Mouse (Mus musculus): ENCODE measurements around the gene Nmb. TPM values are rescaled to one million over a fixed set of nuclear protein-coding genes. Genes with fewer than 3 reads are reported as not detected.

Gene Nmb
- polyA plus RNA-seq, 2 experiments, result 1.3 to 1.9 TPM

DNA sequence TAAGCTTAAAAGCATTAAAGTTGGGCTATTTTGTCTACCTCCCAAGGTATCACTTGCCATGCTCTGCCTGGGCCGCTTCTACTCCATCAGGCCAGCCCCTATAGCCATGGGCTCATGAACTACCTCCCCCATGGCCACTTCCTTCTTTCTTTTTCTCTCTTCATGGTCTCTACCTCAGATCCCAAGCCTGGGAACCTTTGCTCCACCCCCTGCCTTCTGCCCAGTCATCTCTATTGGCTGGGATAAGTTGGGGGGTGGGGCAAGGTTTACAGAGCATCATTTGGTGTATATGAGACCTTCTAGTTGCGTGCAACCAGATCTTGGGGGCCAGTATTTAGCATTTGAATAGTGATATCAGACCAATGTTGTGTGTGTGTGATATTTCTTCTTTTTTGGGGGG is 42.4 kb downstream of the Nmb start:
- H3K27ac ChIP-seq, result no peak overlapping the region
- H3K4me2 ChIP-seq (ENCODE audit: low read depth), result no peak overlapping the region
- DNase-seq (ENCODE audit: low read depth in 3 of 3, low spot score in 3 of 3) (no peak), ATAC-seq (ENCODE audit: insufficient read depth) (no peak)
- no peaks in the 10 kb centered on the region for H3K27me3 ChIP-seq (ENCODE audit: control insufficient read depth, insufficient read depth, low read length)
- TF ChIP-seq CTCF (IDR thresholded peaks at IDR 0.05; ENCODE audit: low read depth), result no peak
- TF ChIP-seq EP300 (IDR thresholded peaks at IDR 0.05; ENCODE audit: low read depth), result no peak
- WGBS (ENCODE audit: insufficient replicate concordance), result 59% methylated on average over 2 of the region's 2 CpGs
- no peaks in the 10 kb centered on the region for H3K36me3 ChIP-seq (replicated peaks; ENCODE audit: control insufficient read depth, insufficient read depth, low read depth)
- no peak overlapping the region for H3K9ac ChIP-seq (replicated peaks)
- peaks cover 2 to 22% of the 10 kb centered on the region in 2 experiments; a peak in 3 of 4 replicates for H3K4me1 ChIP-seq (replicated peaks; ENCODE audit: control insufficient read depth in 2 of 2, insufficient read depth in 2 of 2, low read length in 1 of 2)
- no peaks in the 10 kb centered on the region for H3K9me3 ChIP-seq (ENCODE audit: control insufficient read depth, low read length)
- H3K4me3 ChIP-seq (ENCODE audit: insufficient read depth in 1 of 2, low read depth in 2 of 2, low read length in 2 of 2), result no peak overlapping the region

DNA sequence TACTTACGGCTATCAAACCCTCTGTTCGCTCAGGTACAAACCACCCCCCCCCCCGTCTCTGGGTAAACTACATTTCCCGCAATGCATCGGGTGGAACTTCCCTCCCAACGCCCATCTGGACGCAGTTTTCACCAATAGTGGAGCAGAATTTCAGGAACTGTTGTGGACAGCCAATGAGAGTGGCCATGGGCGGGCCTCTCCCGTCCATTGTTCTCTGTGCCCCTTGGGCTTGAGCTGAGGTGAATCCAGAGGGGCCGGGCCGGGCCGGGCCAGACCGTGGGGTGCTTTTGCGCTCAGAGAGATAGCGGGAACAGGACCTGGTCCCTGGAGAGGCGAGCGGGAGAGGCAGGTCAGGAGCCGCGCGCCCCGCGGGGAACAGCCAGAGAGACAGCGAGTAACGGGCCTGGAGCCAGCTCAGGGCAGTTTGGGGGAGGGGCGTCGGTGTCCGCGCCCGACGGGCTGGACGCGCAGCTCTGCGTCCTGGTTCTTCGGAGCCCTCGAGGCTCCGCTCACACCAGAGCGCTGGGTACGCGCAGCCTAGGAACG is 44.1 kb downstream of the Nmb start, which contains the start of gene Zscan2:
TSS of gene Zscan2 (plus strand) at position 192 of the 546 bp plus-strand sequence.
- peak; percentile 92 for ATAC-seq (ENCODE audit: insufficient read depth)
- peak; percentile 78 to 86 (median 84) for DNase-seq (ENCODE audit: low read depth in 3 of 3, low spot score in 3 of 3)
- H3K27me3 ChIP-seq (ENCODE audit: control insufficient read depth, insufficient read depth, low read length), result no peaks in the 10 kb centered on the region
- no peaks in the 10 kb centered on the region for H3K9me3 ChIP-seq (ENCODE audit: control insufficient read depth, low read length)
- TF ChIP-seq EP300 (IDR thresholded peaks at IDR 0.05; ENCODE audit: low read depth) (no peak), CTCF (IDR thresholded peaks at IDR 0.05; ENCODE audit: low read depth) (no peak)
- peaks cover 0 to 11% of the 10 kb centered on the region in 2 experiments; a peak in 2 of 4 replicates for H3K4me1 ChIP-seq (replicated peaks; ENCODE audit: control insufficient read depth in 2 of 2, insufficient read depth in 2 of 2, low read length in 1 of 2)
- H3K4me3 ChIP-seq (ENCODE audit: insufficient read depth in 1 of 2, low read depth in 2 of 2, low read length in 2 of 2), result peak within 1 kb of the TSS; percentile 79 to 87
- H3K9ac ChIP-seq (replicated peaks), result peak within 1 kb of the TSS; percentile 78
- no peak within 1 kb of the TSS for H3K27ac ChIP-seq
- WGBS (ENCODE audit: insufficient replicate concordance), result under 1% methylated on average over 40 of the region's 40 CpGs
- H3K4me2 ChIP-seq (ENCODE audit: low read depth), result peak within 1 kb of the TSS; percentile 74
- no peaks in the 10 kb centered on the region for H3K36me3 ChIP-seq (replicated peaks; ENCODE audit: control insufficient read depth, insufficient read depth, low read depth)

DNA sequence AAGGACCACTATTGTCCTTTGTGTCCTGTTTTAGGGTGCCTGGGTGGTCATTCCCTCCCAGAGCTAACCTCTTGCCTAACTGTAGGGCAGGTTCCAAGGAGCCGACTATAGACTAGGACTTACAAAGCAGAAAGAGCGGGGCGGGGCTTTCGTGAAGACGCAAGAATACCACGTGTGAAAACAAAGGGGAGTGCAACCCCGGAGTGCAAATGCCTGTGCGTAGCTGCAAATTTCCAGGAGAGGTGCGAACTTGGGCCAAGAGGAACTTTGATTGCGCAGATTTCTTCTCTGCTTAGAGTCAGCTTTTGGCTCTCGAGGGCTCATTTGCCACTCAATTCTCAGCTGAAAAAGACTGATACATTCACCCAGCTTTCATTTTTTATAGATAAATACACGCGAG is 44.6 kb downstream of the Nmb start:
- peak overlapping the region; percentile 79 to 87 for H3K4me3 ChIP-seq (ENCODE audit: insufficient read depth in 1 of 2, low read depth in 2 of 2, low read length in 2 of 2)
- TF ChIP-seq EP300 (IDR thresholded peaks at IDR 0.05; ENCODE audit: low read depth) (no peak), CTCF (IDR thresholded peaks at IDR 0.05; ENCODE audit: low read depth) (no peak)
- H3K4me1 ChIP-seq (replicated peaks; ENCODE audit: control insufficient read depth in 2 of 2, insufficient read depth in 2 of 2, low read length in 1 of 2), result peaks cover 0 to 9% of the 10 kb centered on the region in 2 experiments; a peak in 2 of 4 replicates
- H3K36me3 ChIP-seq (replicated peaks; ENCODE audit: control insufficient read depth, insufficient read depth, low read depth), result no peaks in the 10 kb centered on the region
- H3K4me2 ChIP-seq (ENCODE audit: low read depth), result peak overlapping the region; percentile 74
- DNase-seq (ENCODE audit: low read depth in 3 of 3, low spot score in 3 of 3) (peak; percentile 56 to 64 (median 56)), ATAC-seq (ENCODE audit: insufficient read depth) (peak; percentile 55; the same call in 1 of the 2 replicates)
- H3K9me3 ChIP-seq (ENCODE audit: control insufficient read depth, low read length), result no peaks in the 10 kb centered on the region
- 0% methylated on average over 13 of the region's 13 CpGs for WGBS (ENCODE audit: insufficient replicate concordance)
- no peaks in the 10 kb centered on the region for H3K27me3 ChIP-seq (ENCODE audit: control insufficient read depth, insufficient read depth, low read length)
- peak overlapping the region; percentile 38 for H3K9ac ChIP-seq (replicated peaks)
- no peak overlapping the region for H3K27ac ChIP-seq

DNA sequence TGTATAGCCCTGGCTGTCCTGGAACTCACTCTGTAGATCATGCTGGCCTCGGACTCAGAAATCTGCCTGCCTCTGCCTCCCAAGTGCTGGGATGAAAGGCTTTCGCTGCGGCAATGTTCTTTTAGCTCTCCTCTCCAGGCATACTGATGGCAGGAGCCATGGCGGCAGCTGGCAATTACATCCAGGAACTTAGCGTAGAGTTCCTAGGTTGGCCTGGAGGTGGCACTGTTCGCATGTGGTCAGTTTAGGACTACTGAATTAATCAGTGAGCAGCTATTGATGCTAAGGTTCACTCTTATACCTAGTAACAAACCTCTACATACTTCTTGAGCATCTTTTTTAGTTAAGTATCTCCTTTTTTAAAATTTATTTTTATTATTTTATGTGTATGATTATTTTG is 47.7 kb downstream of the Nmb start:
- TF ChIP-seq EP300 (IDR thresholded peaks at IDR 0.05; ENCODE audit: low read depth) (no peak), CTCF (IDR thresholded peaks at IDR 0.05; ENCODE audit: low read depth) (peak; percentile 87)
- 9% methylated on average over 6 of the region's 6 CpGs for WGBS (ENCODE audit: insufficient replicate concordance)

DNA sequence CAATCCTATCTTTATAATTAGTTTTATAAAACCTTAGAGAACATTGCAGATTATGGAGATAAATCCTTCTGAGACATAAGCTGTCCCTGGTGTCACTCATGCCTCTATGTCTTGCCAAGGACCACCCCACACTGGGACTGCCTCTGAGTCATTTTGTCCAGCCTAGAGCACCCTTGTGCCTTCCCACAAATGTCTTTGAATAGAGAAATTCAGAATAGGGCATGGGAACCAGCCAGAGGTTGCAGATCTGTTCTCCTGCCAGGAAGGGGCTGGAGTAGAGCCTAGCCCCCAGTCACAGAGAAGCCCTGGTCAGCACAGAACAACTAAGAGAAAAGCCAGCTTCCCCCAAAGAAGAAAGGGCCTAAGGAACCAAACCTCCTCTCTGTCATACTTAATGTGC is 49.6 kb downstream of the Nmb start:
- Histone ChIP-seq H3K27ac (no peak overlapping the region), H3K27me3 (ENCODE audit: control insufficient read depth, insufficient read depth, low read length) (no peaks in the 10 kb centered on the region), H3K9me3 (ENCODE audit: control insufficient read depth, low read length) (no peaks in the 10 kb centered on the region), H3K4me2 (ENCODE audit: low read depth) (no peak overlapping the region), H3K4me3 (ENCODE audit: insufficient read depth in 1 of 2, low read depth in 2 of 2, low read length in 2 of 2) (no peak overlapping the region), H3K36me3 (replicated peaks; ENCODE audit: control insufficient read depth, insufficient read depth, low read depth) (no peaks in the 10 kb centered on the region), H3K4me1 (replicated peaks; ENCODE audit: control insufficient read depth in 2 of 2, insufficient read depth in 2 of 2, low read length in 1 of 2) (peaks cover 0 to 4% of the 10 kb centered on the region in 2 experiments; a peak in 1 of 4 replicates), H3K9ac (replicated peaks) (no peak overlapping the region)
- ATAC-seq (ENCODE audit: insufficient read depth) (no peak), DNase-seq (ENCODE audit: low read depth in 3 of 3, low spot score in 3 of 3) (no peak)
- TF ChIP-seq CTCF (IDR thresholded peaks at IDR 0.05; ENCODE audit: low read depth), result no peak

More for the DNA sequence above, 47.7 kb downstream of the Nmb start:
- no peak overlapping the region for H3K9ac ChIP-seq (replicated peaks)
- DNase-seq (ENCODE audit: low read depth in 3 of 3, low spot score in 3 of 3) (peak in 1 of 3 experiments; percentile 47), ATAC-seq (ENCODE audit: insufficient read depth) (no peak)
- no peaks in the 10 kb centered on the region for H3K27me3 ChIP-seq (ENCODE audit: control insufficient read depth, insufficient read depth, low read length)
- peaks cover 0 to 4% of the 10 kb centered on the region in 2 experiments; a peak in 2 of 4 replicates for H3K4me1 ChIP-seq (replicated peaks; ENCODE audit: control insufficient read depth in 2 of 2, insufficient read depth in 2 of 2, low read length in 1 of 2)
- no peak overlapping the region for H3K4me2 ChIP-seq (ENCODE audit: low read depth)
- H3K36me3 ChIP-seq (replicated peaks; ENCODE audit: control insufficient read depth, insufficient read depth, low read depth), result no peaks in the 10 kb centered on the region
- no peaks in the 10 kb centered on the region for H3K9me3 ChIP-seq (ENCODE audit: control insufficient read depth, low read length)
- H3K27ac ChIP-seq, result no peak overlapping the region
- no peak overlapping the region for H3K4me3 ChIP-seq (ENCODE audit: insufficient read depth in 1 of 2, low read depth in 2 of 2, low read length in 2 of 2)
